Mouse (Mus musculus): Measurements from ENCODE around the gene Smco4. TPM values are rescaled to one million over a fixed set of nuclear protein-coding genes. Genes with fewer than 3 reads are reported as not detected.

Gene Smco4
- total and polyA plus RNA-seq, 3 experiments = 26.9 to 65.6 (median 49.6) TPM

GRCm38 (mm10) chr9:15580176-15580575 is 86.9 kb downstream of the Smco4 start:
- H3K9me3 ChIP-seq (replicated peaks; ENCODE audit: low read length) = peaks cover 2% of the 10 kb centered on the region
- no peaks in the 10 kb centered on the region for H3K27me3 ChIP-seq (replicated peaks)
- H3K4me1 ChIP-seq (ENCODE audit: control insufficient read depth in 1 of 2, insufficient read depth in 2 of 2) = peaks cover 10 to 46% of the 10 kb centered on the region in 2 experiments
- no peaks in the 10 kb centered on the region for H3K79me2 ChIP-seq (replicated peaks; ENCODE audit: control insufficient read depth, extremely low read depth, insufficient read depth, poor library complexity, severe bottlenecking)
- DNase-seq (ENCODE audit: extremely low read depth) = no peak
- no peak overlapping the region for H3K9ac ChIP-seq (ENCODE audit: insufficient read depth, low read depth)
- no peaks in the 10 kb centered on the region for H3K36me3 ChIP-seq (replicated peaks in 1 of 2; ENCODE audit: control insufficient read depth in 1 of 2, insufficient read depth in 1 of 2, low read length in 1 of 2)
- no peak overlapping the region for H3K4me2 ChIP-seq (ENCODE audit: insufficient read depth, low read depth, poor library complexity, severe bottlenecking)
- in situ Hi-C loops (cut with MboI; ENCODE audit: low pct_ligation_motif_present, low pct_unique_long_range_greater_than_20kb, low sequenced_read_pairs) (no loop called here), dilution Hi-C loops (cut with MboI; ENCODE audit: extremely low pct_ligation_motif_present, extremely low pct_unique_long_range_greater_than_20kb, low sequenced_read_pairs) (no loop called here)
- no peak overlapping the region for H3K27ac ChIP-seq (ENCODE audit: insufficient read depth, low read depth)
- no peak overlapping the region for H3K4me3 ChIP-seq (replicated peaks in 1 of 3; ENCODE audit: low read depth in 2 of 3, low read length in 2 of 3, poor library complexity in 1 of 3)
- TF ChIP-seq NELFE (IDR thresholded peaks at IDR 0.05; ENCODE audit: low read depth, low read length) (no peak), ELF1 (IDR thresholded peaks at IDR 0.05; ENCODE audit: low read depth, low read length) (no peak), USF1 (IDR thresholded peaks at IDR 0.05; ENCODE audit: low read depth, low read length) (no peak), RCOR1 (conservative IDR thresholded peaks at IDR 0.05; ENCODE audit: low read depth, low read length) (no peak), ZKSCAN1 (IDR thresholded peaks at IDR 0.05; ENCODE audit: borderline replicate concordance, low read depth, low read length) (no peak), KAT2A (IDR thresholded peaks at IDR 0.05; ENCODE audit: insufficient replicate concordance, low read length) (no peak), GABPA (IDR thresholded peaks at IDR 0.05; ENCODE audit: insufficient replicate concordance, low read depth, low read length) (no peak), USF2 (conservative IDR thresholded peaks at IDR 0.05; ENCODE audit: low read depth, low read length) (no peak), MAFK (IDR thresholded peaks at IDR 0.05; ENCODE audit: insufficient replicate concordance, low read length) (no peak), JUN (IDR thresholded peaks at IDR 0.05; ENCODE audit: insufficient read depth, low read depth, low read length) (no peak), TBP (conservative IDR thresholded peaks at IDR 0.05; ENCODE audit: low read depth, low read length) (no peak), CHD2 (IDR thresholded peaks at IDR 0.05; ENCODE audit: low read length) (no peak), CHD1 (IDR thresholded peaks at IDR 0.05; ENCODE audit: low read depth, low read length) (no peak), MXI1 (IDR thresholded peaks at IDR 0.05; ENCODE audit: low read depth, low read length) (no peak), CTCF (conservative IDR thresholded peaks at IDR 0.05 in 1 of 2, IDR thresholded peaks at IDR 0.05 in 1 of 2; ENCODE audit: low read depth in 2 of 2, low read length in 2 of 2) (no peak), HCFC1 (IDR thresholded peaks at IDR 0.05; ENCODE audit: low read depth, low read length) (no peak), ZC3H11A (IDR thresholded peaks at IDR 0.05; ENCODE audit: low read depth, low read length) (no peak), EP300 (IDR thresholded peaks at IDR 0.05; ENCODE audit: low read length) (no peak), BHLHE40 (IDR thresholded peaks at IDR 0.05; ENCODE audit: low read depth, low read length) (no peak), ZMIZ1 (IDR thresholded peaks at IDR 0.05; ENCODE audit: low read depth, low read length) (no peak)

DNA sequence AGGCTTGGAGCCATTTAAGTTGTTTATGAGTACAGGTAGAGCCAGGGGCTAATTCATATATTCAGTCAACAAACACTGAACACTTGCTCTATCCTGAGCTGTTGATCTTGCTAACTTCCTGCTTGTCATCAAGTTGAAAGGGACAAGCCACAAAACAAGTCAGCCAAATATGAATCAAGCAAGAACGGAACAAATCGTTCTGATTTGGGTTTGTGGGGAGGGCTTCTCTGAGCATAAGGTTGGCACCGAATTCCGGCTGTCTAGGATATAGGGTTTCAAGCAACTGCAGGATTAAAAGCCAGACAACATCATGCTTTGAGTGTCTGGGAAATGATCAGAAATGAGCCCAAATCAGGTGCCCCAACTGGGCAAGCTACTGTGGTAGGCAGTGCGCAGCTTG is 88.8 kb downstream of the Smco4 start:
- no peak for TF ChIP-seq SIN3A (IDR thresholded peaks at IDR 0.05; ENCODE audit: low read length)
- TF ChIP-seq E2F4 (IDR thresholded peaks at IDR 0.05; ENCODE audit: insufficient replicate concordance, low read depth, low read length) = no peak

More for the DNA sequence above, 88.8 kb downstream of the Smco4 start:
- dilution Hi-C loops (cut with MboI; ENCODE audit: extremely low pct_ligation_motif_present, extremely low pct_unique_long_range_greater_than_20kb, low sequenced_read_pairs) = no loop called here
- Histone ChIP-seq H3K27me3 (replicated peaks) (no peaks in the 10 kb centered on the region), H3K9me3 (replicated peaks; ENCODE audit: low read length) (no peaks in the 10 kb centered on the region), H3K4me3 (replicated peaks in 1 of 3; ENCODE audit: low read depth in 2 of 3, low read length in 2 of 3, poor library complexity in 1 of 3) (no peak overlapping the region), H3K27ac (ENCODE audit: insufficient read depth, low read depth) (no peak overlapping the region), H3K79me2 (replicated peaks; ENCODE audit: control insufficient read depth, extremely low read depth, insufficient read depth, poor library complexity, severe bottlenecking) (no peaks in the 10 kb centered on the region), H3K9ac (ENCODE audit: insufficient read depth, low read depth) (no peak overlapping the region), H3K4me2 (ENCODE audit: insufficient read depth, low read depth, poor library complexity, severe bottlenecking) (no peak overlapping the region), H3K36me3 (replicated peaks in 1 of 2; ENCODE audit: control insufficient read depth in 1 of 2, insufficient read depth in 1 of 2, low read length in 1 of 2) (no peaks in the 10 kb centered on the region), H3K4me1 (ENCODE audit: control insufficient read depth in 1 of 2, insufficient read depth in 2 of 2) (peaks cover 10 to 43% of the 10 kb centered on the region in 2 experiments)
- in situ Hi-C loops (cut with MboI; ENCODE audit: low pct_ligation_motif_present, low pct_unique_long_range_greater_than_20kb, low sequenced_read_pairs) = no loop called here
- DNase-seq (ENCODE audit: extremely low read depth) = no peak
